Mouse (Mus musculus): ENCODE results near the gene Pank1.
A peak's percentile ranks its signal among the peaks of the same experiment; 100 is the strongest.

The Pank1 gene

DNA sequence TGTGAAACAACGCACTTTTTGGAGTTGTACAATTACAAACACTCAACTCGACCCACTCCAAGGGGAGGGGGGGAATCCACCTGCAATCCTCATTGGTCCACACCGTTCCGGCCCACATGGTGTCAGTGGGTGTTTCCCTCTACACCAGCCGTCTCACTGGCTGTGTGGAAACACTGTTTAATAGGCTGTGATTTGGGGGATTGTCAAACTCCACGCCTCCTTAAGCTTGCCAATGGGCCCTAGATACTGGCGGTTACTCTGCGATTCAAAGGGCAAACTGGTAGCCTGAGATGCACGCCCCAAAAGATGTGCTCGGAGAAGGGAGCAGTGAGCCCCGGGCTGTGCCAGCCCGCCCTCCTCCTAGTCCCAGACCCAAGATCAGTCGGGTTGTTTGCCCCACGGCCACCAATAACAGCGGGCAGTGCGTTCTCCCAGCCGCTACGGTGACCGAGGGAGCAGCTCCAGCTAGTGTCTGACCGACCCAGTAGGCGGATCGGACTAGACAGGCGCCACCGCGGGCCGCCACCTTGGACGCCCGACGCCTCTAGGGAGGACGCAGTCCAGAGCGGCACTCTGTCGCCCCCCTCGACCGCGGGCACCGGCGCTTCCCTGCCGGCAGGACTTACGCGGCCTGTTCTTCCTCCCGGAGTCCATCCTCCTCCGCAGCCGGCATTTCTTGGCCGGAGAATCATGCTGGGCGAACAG, 1.2 kb downstream of the Pank1 start:
- peak; percentile 72 for DNase-seq

DNA sequence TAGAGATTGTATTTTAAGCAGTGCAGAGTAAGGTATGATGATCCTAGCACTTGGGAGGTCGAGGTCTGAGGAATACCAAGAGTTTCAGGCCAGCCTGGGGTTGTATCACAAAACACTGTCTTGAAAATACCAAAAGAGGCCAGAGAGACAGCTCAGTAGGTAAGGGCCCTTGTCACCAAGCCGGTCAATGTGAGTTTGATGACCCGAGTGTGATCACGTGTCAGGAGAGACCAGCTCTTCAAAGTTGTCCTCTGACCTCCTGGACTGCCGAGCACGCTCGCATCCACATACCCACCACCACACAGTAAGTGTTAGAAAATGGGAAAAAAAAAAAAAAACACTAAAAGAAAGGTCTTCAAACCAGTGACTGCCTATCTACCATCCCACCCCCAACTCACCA, 2.6 kb downstream of the Pank1 start:
- DNase-seq = no peak

DNA sequence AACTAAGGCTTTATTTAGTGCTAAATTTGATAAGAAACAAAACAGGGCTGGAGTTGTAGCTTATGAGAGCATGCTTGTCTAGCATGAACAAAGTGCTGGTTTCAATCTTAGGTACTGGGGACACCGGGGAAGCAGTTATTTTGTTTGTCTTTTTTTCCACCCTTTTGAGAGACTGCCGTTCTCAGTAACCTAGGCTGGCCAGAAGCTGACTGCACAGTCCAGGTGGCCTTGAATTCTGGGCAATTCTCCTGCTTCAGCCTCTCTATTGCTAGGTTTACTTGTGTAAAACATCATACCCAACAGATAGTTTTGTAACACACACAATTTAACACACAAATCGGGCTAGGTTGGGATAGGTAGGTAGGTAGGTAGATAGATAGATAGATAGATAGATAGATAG, 9.9 kb downstream of the Pank1 start:
- DNase-seq = no peak

DNA sequence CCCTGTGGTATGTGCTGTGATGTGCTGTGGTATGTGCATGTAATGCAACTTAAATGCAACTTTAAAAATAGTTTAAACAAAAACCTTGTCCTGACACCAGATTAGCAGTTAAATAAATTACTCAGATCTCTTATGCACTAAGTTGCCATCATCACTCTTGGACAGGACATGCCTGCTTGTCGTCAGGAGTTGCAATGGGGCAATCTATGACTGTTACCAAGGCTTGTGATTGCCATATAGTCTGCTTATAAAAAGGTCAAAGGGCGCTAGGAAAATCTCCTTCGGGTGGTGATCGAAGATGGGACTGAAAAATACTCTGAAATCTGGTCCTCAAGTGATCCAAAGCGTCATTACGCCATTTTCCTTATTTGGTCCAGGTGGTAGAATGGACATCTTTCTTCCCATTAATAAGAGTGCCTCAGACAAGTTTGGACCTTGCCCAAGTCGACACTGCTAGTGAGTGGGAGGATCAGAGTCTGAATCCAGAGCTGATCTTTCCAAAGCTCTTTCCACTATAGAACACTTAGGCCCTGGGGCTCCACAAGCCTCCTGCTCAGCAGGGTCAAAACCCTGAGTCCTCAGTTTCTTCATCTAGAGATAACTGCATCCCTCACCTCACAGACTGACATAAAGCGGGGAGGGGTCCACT, 11.0 kb downstream of the Pank1 start:
- no peak for DNase-seq

DNA sequence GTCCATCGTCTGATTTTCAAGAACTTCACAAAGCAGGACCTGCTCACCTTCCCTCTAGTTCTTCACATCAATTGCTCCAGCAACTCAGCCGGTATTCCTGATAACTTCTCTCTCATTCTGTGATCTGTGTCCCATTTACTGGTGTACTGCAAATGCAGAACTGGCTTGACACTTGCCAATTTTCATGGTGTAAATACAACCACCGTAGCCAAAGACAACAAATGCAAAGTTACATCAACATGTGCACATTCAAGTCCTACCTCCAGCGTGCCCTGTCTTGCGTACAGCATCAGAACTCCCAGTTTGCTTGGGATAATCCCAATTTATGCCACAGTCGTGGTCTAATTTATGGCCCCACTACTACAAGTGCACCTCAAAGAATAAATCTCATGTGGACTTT, 15.5 kb downstream of the Pank1 start:
- no peak for DNase-seq

DNA sequence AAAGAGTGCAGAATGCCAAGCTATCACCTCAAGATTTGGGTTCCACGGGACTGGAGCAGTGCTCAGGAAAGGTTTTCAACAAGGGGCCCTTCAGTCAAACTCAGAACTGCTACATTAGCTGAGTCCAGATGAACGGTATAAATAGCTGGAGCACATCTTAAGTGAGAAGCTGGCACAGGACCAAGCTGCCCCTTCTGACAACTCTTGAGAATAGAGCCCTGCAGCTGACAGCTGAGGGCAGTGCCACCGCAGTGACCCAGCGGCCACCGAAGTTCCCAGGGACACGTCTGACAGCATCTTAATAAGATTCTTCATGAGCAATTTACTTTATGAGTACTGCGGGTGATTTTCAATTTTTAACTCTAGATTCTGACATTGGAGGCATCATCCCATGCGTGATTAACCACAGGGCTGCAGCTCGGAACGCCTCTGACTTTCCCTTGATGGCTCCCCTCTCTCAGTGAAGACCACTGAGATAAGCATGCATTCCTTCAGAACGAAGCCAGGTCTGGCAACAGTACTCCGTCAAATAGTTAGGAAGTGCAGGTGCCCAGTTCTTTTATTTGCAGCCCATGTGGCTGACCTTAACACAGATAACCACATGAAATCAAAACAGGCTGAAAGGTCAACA, 23.1 kb downstream of the Pank1 start:
- DNase-seq = no peak

DNA sequence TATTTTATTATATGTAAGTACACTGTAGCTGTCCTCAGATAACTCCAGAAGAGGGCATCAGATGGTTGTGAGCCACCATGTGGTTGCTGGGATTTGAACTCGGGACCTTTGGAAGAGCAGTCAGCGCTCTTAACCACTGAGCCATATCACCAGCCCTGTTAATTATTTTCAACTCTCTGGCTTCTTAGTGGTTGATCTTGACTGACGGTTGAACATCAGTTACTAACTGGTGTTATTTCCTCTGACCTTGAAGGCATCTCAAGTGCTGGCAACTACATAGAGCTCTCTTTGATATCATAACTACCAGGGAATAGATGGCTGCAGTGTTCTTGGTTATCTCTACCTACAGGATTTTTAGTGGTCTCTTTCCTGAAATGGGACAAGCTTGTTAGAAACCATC, 28.1 kb downstream of the Pank1 start:
- DNase-seq = no peak

DNA sequence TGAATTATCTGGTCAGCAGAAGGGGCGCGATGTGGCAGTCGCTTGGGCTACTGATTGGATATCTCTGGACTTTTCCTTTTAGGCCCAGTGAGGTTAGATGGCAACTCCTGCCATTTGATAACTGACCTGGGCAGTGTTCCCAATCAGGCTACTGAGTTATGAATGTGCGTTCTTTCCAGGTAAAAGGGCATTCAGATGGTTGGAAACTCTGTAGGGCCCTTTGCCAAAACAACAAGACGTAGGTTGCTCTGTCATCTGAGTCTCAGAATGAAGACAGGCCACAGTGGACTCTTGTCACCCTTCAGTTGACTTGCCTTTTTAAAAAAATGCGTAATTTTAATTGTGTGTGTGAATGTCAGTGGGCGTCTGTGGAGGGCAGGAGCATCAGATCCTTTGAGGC, 29.8 kb downstream of the Pank1 start:
- DNase-seq = no peak

DNA sequence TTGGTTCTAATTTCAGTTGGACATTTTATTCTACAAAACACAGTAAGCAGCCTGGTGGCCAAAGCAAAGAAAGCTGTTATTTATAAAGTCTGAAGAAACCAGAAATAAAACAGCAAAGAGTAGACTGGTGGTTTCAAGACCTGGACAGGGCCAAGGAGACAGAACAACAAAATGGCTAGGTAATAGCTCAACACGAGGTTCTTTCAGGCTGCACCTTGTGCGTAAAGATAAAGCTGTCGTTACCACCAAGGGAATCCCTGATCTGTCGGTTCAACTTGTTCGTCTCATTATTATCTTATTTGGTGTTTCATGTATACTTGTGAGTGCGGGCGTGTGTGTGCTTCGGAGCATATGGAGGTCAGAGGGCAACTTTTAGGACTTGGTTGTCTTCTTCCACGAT, 31.1 kb downstream of the Pank1 start:
- DNase-seq = no peak

DNA sequence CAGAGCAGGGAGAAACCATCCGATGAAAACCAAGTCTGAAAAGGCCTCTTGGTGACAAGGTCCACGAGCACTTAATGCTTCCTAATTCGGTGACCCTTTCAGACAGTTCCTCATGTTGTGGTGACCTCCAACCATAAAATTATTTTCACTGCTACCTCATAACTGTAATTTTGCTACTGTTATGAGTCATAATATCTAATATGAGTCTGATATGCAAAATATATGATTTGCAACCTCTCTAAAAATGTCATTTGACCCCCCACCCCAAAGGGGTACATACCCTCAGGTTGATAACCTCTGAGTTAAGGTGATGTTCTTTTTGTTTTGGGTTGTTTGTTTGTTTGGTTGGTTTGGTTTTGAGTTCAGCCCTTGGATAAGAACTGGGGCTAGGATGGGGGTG, 32.2 kb downstream of the Pank1 start:
- no peak for DNase-seq

DNA sequence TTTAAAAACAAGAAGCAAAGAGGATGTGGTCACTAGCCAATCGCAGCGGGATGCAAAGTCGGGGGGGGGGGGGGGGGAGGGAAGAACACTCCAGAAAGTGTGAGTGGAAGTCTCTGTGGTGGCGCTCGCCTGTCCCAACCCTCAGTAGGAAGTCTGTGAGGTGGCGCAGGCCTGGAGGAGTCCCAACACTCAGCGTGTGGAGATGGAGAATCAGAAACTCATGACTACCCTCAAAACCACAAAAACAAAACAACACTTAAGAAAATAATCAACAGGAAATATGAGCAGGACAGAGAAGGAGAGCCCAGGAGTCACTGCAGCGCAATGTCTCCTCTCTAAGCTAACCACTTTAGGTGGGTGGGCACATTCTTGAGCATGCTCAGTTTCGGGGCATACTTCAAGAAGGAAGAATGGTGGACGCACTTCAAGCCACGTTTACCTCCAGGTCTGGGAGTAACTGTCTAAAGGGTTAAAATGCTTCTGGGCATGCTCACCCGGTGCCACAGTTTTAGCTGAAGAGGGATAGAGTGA, 32.7 kb downstream of the Pank1 start:
- no peak for DNase-seq

DNA sequence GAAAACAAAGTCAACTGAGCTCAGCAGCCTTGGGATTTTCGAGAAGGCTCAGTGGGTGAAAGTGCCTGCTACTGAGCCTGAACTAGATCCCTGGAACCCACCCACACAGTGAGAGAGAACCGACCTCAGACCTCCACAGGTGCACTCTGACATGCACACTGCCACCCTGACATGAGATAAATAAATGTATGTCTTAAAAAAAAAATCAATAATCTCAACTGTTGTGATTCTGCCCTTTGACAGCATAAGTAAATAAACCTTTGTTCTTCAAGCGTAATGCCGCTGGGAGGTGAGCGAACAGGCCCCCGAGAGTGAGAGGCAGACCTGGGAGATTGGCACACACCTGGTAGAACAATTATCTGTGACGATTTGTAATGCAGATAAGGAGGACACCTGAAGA, 33.2 kb downstream of the Pank1 start:
- DNase-seq = peak; percentile 9

DNA sequence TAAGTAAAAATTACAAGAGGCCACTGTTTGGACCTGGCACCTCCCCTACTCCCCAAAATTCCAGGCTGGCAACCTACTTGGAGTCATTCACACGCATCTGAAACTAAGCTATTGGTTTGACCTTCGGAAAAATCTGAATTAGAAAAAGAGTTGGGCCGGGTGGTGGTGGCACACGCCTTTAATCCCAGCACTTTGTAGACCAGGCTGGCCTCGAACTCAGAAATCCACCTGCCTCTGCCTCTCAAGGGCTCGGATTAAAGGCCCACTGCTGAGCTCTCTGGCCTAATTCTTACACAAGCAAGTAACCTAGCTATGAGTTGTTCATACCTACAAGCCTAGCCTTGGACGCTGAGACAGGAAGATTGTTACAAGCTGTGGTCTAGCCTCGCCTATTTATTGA, 33.9 kb downstream of the Pank1 start:
- DNase-seq = no peak

DNA sequence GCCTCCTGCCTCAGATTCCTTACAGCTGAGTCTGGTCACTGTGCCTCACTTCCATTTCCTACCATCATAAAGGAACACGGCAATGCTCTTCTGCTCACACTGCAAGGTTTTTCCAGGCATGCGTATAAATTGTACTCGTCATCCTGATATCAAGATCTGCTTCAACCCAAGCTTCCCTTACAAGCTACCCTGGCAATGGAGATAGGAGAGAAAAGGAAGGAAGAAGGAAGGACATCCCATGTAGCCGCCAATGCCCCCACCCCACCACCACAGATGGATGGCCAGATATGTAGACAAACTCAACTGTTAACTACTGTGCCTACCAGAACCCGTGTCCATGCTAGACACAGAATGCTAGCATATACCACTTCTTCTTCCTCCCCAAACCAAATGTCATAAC, 34.5 kb downstream of the Pank1 start:
- no peak for DNase-seq

DNA sequence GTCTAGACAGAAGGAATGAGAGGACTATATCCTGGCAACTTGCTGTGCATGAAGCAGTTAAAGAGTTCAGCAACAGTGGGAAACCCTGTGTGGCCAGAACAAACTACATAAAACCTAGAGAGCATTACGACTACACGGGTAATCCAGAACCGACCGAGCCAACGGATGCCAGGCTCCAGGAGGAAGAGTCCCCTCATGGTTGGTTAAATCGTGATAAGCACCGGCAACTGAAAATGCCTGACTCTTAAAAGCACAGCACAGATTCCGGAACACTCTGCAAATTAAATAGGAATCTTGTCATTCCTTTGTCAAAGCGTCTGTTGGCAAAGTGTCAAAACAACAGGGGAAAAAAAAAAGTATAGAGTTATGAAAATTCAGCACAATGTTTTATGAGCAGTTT, 35.2 kb downstream of the Pank1 start:
- no peak for DNase-seq

DNA sequence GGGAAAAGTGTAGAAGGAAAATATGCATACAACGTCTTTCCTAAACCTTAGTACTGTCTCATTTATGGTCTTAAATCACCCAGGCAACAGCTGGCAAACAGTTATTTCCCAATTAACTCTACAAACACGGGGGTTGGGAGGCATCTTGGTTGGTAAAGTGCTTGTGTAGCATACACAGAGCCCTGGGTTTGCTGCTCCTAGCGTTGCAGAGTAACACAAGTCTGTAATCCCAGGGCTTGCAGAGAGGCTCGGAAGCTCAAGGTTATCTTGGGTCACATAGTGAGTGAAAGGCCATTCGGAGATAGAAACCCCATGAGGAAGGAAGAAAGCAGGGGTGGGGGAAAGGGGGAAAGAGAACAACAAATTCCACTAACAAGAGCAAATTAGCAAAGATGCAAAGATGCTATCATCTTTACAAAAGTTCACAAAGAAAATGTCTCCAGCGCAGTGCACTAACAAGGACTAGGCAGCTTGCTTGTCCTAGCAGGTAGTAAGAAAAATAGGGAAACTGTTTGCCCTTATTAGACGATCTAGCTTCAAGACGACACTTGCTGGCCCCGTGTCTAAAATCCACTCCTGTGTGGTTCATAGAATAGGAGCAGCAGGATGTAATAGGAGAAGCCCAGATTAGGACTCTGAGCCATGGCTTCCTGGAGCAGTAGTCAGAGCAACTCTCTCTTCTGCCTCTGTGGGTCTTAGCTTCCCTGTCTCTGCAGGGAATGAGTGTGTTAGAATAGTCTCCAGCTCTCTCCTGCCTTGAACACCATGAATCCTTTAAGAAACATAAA, 37.3 kb downstream of the Pank1 start:
- DNase-seq = no peak

DNA sequence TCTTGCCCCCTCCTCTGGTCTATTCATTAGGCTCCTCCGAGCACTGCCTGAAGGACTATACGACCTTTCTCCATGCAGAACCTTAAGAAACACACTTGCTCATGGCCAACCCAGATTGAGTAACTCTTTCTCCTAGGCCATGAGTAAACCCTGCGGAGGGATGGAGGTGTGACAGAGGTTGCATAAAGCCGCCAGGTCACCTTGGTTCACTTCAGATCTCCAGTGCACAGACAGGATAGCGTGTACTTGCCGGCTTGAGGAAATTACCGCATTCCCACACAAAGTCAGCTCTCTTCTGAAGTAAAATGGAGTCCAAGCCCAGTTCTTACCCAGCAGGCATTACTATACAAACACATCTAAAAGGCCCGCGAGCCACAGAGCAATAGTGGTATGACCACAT, 40.6 kb downstream of the Pank1 start:
- DNase-seq = no peak

DNA sequence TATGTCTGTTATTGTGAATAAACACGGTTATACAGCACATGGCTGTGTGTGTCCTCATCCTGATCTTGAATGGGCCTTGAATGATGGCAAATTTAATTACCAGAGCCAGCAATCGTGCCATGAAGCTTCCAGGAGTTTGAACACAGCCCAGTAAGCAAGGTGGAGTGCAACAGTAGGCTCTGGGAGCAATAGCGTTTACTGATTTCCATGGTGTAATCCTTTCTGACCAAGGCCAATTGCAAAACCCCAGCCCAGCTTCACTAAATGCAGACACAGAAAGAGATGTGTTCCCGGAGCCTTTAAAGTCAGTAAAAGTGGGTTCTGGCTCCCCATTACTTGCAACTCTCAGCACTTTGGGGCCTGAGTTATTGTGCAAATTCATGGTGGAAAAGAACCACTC, 47.6 kb downstream of the Pank1 start:
- DNase-seq = no peak

DNA sequence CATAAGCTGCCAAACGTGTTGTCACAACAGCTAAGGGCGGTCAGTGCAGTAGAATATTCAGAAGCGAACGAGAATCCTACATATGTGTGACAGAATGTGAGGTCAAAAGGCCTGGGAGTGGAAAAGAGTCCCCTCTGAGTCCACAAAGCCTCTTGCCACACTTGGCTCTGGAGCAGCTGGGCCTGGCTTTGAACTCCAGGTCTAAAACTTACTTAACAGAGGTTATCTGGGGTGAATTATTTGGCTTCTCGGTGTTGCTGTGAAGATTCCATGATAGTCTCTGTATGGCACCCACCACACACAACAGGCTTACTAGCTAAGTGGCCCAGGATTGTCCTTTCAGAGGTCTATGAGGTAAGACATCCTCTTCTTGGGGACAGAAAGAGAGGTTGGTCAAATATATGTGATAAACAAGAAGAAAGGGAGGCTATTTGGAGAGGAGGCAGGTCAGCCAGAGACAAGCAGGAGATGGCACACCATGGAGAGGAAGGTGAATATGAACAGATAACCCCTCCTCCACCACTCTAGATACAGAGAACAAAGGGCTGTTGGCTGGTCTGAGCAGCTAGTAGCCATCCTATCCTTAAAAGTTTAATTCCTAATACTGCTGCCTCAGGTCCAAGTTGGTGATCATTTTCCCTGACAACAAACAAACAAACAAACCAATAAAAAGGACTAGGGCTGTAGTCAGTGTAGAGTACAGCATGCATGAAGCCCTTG, 51.2 kb downstream of the Pank1 start:
- no peak for DNase-seq

DNA sequence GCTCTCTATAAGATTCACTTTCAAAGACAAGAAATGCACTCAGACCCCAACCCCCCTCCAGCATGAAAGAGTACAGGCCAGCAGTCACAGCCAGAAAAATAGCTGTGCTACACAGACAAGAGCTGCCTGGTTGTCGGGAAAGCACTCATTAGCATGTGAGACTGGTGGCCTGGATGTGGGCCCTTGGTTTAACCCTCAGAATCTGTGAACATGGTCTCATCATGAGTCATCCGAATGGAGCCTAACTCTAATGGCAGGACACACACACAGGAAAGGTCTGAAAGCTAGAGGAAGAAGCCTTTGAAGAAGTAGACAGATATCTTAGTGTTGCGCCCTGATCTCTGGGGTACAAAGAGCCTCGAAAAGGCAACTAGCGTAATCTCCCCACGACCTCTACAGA, 51.8 kb downstream of the Pank1 start:
- DNase-seq = no peak

DNA sequence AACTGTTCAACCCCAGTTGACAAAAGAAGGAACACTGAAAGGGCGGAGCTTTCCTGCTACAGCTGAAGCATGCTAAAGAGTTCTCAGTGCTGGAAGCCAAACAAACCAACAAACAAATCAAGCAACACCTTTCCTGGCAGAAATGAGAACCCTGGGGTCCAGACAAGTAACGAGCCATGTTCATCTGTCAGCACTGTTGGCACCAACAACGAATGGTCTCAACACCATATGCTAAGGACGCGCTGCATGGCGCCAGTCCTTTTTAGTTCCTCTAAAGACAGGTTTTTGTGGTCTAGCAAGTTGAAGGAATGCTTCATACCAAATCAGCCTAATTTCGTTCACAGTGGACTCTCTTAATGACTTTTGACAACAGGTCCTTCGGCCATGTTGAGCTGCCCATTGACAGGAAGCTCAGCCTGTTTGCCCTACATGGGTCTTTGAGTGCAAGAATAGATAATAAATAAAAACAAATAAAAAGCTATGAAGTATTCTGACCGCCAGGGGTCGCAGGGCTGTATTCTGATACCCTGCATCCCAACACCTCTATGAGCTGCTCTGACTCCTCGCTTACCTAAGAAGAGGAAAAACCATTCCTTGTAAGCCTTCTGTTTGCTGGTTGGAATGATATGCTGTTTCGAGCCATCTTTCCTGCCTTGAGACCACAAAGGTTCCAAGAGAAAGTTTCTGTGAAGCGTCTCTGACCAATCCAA, 53.2 kb downstream of the Pank1 start:
- DNase-seq = peak; percentile 29

DNA sequence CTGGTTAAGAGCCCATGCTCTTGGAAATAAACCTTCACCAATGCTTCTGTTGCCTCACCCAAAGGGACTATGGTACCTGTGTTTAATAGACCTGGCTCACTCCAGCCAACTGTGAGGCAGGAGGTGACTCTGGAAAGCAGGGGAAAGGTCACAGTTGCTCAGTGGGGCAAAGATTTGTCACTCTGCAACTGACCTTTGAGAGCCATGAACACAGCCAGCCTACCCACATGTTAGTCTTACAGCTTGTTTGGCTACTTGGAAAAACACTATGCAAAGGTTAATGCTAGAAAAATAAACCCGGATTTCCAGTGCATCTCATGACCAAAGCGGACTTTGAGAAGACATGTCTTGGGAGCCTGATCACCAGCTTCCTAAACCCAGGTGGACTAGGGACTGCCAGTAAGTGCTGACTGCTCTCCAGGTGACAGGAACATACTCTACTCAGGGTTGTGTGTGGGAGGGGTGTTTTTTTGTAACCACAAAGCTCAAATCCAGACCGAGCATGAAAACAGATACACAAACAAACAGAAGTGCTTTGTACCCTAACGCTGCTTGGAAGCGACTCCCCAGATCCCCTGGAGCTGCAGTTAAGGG, 59.6 kb downstream of the Pank1 start:
- DNase-seq = no peak
